Comparison of ENCODE assay signal across 8 mouse cellular contexts in genomic region chr10:7866762-7867665, GRCm38 (mm10). TPM values are rescaled to one million over a fixed set of nuclear protein-coding genes. Genes with fewer than 3 reads are reported as not detected.
DNase-seq lines count a peak whose midpoint lies in the region; ATAC-seq and TF ChIP-seq lines count a peak whose summit lies in the region.

No protein-coding gene starts in this region.

- H3K9ac ChIP-seq in neural tube, embryonic 13.5 days = peak overlapping the region; percentile 67

- H3K9me3 ChIP-seq in E14TG2a.4 (ENCODE audit: low read length) = 0 out of 2 replicates have a peak, but pooled peaks cover 4% of the 10 kb centered on the region
- peaks cover 5% of the 10 kb centered on the region; the same call in 1 of the 2 replicates for H3K9me3 ChIP-seq in embryonic facial prominence, embryonic 10.5 days
- H3K9me3 ChIP-seq in limb, embryonic 10.5 days (replicated peaks) = no peaks in the 10 kb centered on the region
- no peaks in the 10 kb centered on the region for H3K9me3 ChIP-seq in neural tube, embryonic 13.5 days

- no peak for TF ChIP-seq CTCF in E14TG2a.4 (conservative IDR thresholded peaks at IDR 0.05; ENCODE audit: low read length)

- H3K27me3 ChIP-seq in E14TG2a.4 (ENCODE audit: insufficient read depth, low read length) = peaks cover 37% of the 10 kb centered on the region
- peaks cover 38% of the 10 kb centered on the region for H3K27me3 ChIP-seq in embryonic facial prominence, embryonic 10.5 days (replicated peaks; ENCODE audit: low read depth, poor library complexity, severe bottlenecking)
- H3K27me3 ChIP-seq in limb, embryonic 10.5 days (ENCODE audit: low read depth, poor library complexity, severe bottlenecking) = peaks cover 40% of the 10 kb centered on the region
- H3K27me3 ChIP-seq in neural tube, embryonic 13.5 days = peaks cover 20% of the 10 kb centered on the region

- peak; percentile 31 for DNase-seq in gastrocnemius, adult 18-20 months (ENCODE audit: low spot score)
- DNase-seq in gastrocnemius, adult 8-10 months (ENCODE audit: low spot score in 2 of 2) = no peak
- no peak for DNase-seq in embryonic facial prominence, embryonic 10.5 days (ENCODE audit: low spot score)
- peak; percentile 50 to 52 for DNase-seq in heart, postnatal 10 days
- DNase-seq in limb, embryonic 10.5 days (ENCODE audit: low spot score) = peak; percentile 49

- H3K36me3 ChIP-seq in E14TG2a.4 (ENCODE audit: insufficient read depth, low read length) = no peaks in the 10 kb centered on the region
- no peaks in the 10 kb centered on the region for H3K36me3 ChIP-seq in embryonic facial prominence, embryonic 10.5 days (replicated peaks)
- no peaks in the 10 kb centered on the region for H3K36me3 ChIP-seq in limb, embryonic 10.5 days
- no peaks in the 10 kb centered on the region for H3K36me3 ChIP-seq in neural tube, embryonic 13.5 days

- intact Hi-C loops in heart, postnatal 10 days (cut with DNase I) = no loop called here

- peaks cover 20% of the 10 kb centered on the region for H3K4me1 ChIP-seq in E14TG2a.4 (replicated peaks; ENCODE audit: low read depth, low read length)
- H3K4me1 ChIP-seq in embryonic facial prominence, embryonic 10.5 days = peaks cover 19% of the 10 kb centered on the region
- peaks cover 17% of the 10 kb centered on the region for H3K4me1 ChIP-seq in limb, embryonic 10.5 days
- H3K4me1 ChIP-seq in neural tube, embryonic 13.5 days (replicated peaks) = peaks cover 8% of the 10 kb centered on the region

- peak; percentile 38 for ATAC-seq in neural tube, embryonic 13.5 days (ENCODE audit: low read depth)
- ATAC-seq in megakaryocyte progenitor cell, adult 5-6 weeks (replicated peaks; ENCODE audit: poor library complexity) = no peak

- peak overlapping the region; percentile 68 for H3K4me2 ChIP-seq in neural tube, embryonic 13.5 days

- peak overlapping the region; percentile 77 for H3K4me3 ChIP-seq in E14TG2a.4 (replicated peaks; ENCODE audit: low read length)
- peak overlapping the region; percentile 59 for H3K4me3 ChIP-seq in embryonic facial prominence, embryonic 10.5 days
- peak overlapping the region; percentile 51 for H3K4me3 ChIP-seq in limb, embryonic 10.5 days
- H3K4me3 ChIP-seq in neural tube, embryonic 13.5 days = peak overlapping the region; percentile 41

- no peak overlapping the region; the same call in 1 of the 2 replicates for H3K27ac ChIP-seq in embryonic facial prominence, embryonic 10.5 days (replicated peaks)
- 0 out of 2 replicates have a peak overlapping the region, but pooled peaks have one; percentile 46 for H3K27ac ChIP-seq in limb, embryonic 10.5 days
- no peak overlapping the region for H3K27ac ChIP-seq in neural tube, embryonic 13.5 days (replicated peaks)

- 17% methylated on average over 50 of the region's 50 CpGs for WGBS in embryonic facial prominence, embryonic 10.5 days
- 17% methylated on average over 50 of the region's 50 CpGs for WGBS in limb, embryonic 10.5 days
- WGBS in neural tube, embryonic 13.5 days = 20% methylated on average over 50 of the region's 50 CpGs

RNA-seq across cellular contexts. Expression of gene Zc3h12d, which starts 34.7 kb away (rescaled TPM):
- under 1 TPM in 1 of 2 experiments, not detected in 1; 0.11 TPM for total RNA-seq in gastrocnemius, adult 18-20 months (2021)
- under 1 TPM in 1 of 4 experiments, not detected in 3; 0.07 TPM for total RNA-seq in gastrocnemius, adult 8-10 months (2022)
- 0.09 and 0.12 TPM in 2 replicates for polyA plus RNA-seq in embryonic facial prominence, embryonic 10.5 days (2016; fragmentation: Nextera tagmentation; extraction: Ambion mirVana)
- under 1 TPM; 0.17 to 0.25 TPM for total RNA-seq in heart, postnatal 10 days (2021)
- polyA plus RNA-seq in limb, embryonic 10.5 days (2016; fragmentation: Nextera tagmentation; extraction: Ambion mirVana) = not detected in 2 replicates
- polyA plus RNA-seq in neural tube, embryonic 13.5 days (2015; fragmentation: Nextera tagmentation; extraction: Ambion mirVana) = 0.10 and 0.11 TPM in 2 replicates
- 0.22 TPM in 1 of 2 replicates, not detected in the other for total RNA-seq in megakaryocyte progenitor cell, adult 5-6 weeks (2015)
- 0.17 TPM in 1 of 2 replicates, not detected in the other for total RNA-seq in megakaryocyte progenitor cell, adult 5-6 weeks (2017)

Comparison
In these comparisons a context has a peak if more than half of its experiments do, and no peak if none do; other contexts are left out.
1. DNase-seq: peak in gastrocnemius, adult 18-20 months (single experiment), heart, postnatal 10 days (2 of 2) and limb, embryonic 10.5 days (single experiment); none in gastrocnemius, adult 8-10 months (0 of 2) and embryonic facial prominence, embryonic 10.5 days (single experiment).
2. Peak in every context shown above with its lines, with median percentiles within 50 percentile points of each other: H3K4me3 ChIP-seq.